Mouse (Mus musculus): ENCODE results near the gene H2afx.

DNA sequence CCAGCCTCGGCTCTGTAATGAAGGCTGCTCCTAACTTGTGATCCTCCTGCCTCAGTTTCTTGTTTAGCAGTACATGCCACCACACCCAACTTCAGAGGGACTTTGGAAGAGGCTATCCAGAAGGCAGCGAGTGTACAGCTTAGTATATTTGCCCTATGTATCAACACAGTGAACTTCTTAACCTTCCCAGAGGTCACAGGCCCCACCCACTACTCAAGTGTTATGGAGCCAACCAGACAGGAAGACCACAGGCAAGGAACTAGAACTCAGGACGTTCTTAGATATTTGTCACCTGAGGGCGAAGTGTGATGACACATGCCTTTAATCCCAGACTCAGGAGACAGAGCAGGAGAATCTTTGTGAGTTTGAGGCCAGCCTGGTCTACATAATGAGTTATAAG is 13.1 kb downstream of the H2afx start:
- TF ChIP-seq TBP (conservative IDR thresholded peaks at IDR 0.05; ENCODE audit: low read depth, low read length) = no peak
- TF ChIP-seq KAT2A (IDR thresholded peaks at IDR 0.05; ENCODE audit: insufficient replicate concordance, low read length) = no peak
- TF ChIP-seq CTCF (conservative IDR thresholded peaks at IDR 0.05 in 1 of 2, IDR thresholded peaks at IDR 0.05 in 1 of 2; ENCODE audit: low read depth in 2 of 2, low read length in 2 of 2) = no peak
- TF ChIP-seq POLR2A (IDR thresholded peaks at IDR 0.05; ENCODE audit: low read depth, low read length) = no peak
- TF ChIP-seq MYC (IDR thresholded peaks at IDR 0.05; ENCODE audit: low read depth, low read length) = no peak
- TF ChIP-seq HCFC1 (IDR thresholded peaks at IDR 0.05; ENCODE audit: low read depth, low read length) = no peak

Data from CH12.LX (cell line).